Mouse (Mus musculus) ES-E14 (cell line): Measurements from ENCODE around the gene Dnajc13.

Source experiments
- HCFC1 ChIP-seq: IDR thresholded peaks from 2 replicates; pipeline ENCODE4 v1.6.1; 2012; ENCODE audit warnings: low read length, inconsistent platforms, borderline replicate concordance; ENCODE audit not compliant: insufficient read depth
- MAFK ChIP-seq: IDR thresholded peaks from 2 replicates; pipeline ENCODE4 v1.6.1; 2014; ENCODE audit warnings: mild to moderate bottlenecking, low read depth, low read length, inconsistent platforms; ENCODE audit not compliant: insufficient read depth

DNA sequence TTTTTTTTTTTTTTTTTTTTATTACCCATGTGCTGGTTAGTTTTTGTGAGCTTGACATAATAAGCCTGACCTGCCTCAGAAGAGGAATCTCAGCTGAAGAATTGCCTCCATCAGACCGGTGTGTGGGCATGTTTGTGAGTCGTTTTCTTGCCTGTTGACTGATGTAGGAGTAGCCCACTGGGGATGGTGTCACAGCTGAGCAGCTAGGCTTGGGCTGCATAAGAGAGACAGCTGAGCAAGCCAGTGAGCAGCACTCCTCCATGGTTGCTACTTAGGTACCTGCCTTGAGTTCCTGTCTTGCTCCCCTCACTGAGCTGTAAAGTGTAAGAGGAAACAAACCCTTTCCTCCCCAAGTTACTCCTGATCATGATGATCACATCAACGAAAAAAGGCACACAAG is 7.2 kb upstream of the Dnajc13 start:
- TF ChIP-seq HCFC1 (no peak), MAFK (no peak)
